Comparison of ENCODE assay signal across 8 mouse cellular contexts in genomic region chr11:20632619-20632965, GRCm38 (mm10).
DNase-seq lines count a peak whose midpoint lies in the region; ATAC-seq lines count a peak whose summit lies in the region.

No protein-coding gene starts in this region.

- DNase-seq in adrenal gland, adult 2 months, result peak; percentile 72
- DNase-seq in hindbrain, embryonic 10.5 days (ENCODE audit: low spot score), result no peak
- peak; percentile 74 for DNase-seq in thymus, postnatal 25 days
- no peak for DNase-seq in left cerebral cortex, adult 9 months (ENCODE audit: low spot score in 2 of 2)

- peaks cover 47% of the 10 kb centered on the region for H3K4me1 ChIP-seq in hindbrain, embryonic 10.5 days (replicated peaks)
- H3K4me1 ChIP-seq in limb, embryonic 13.5 days, result peaks cover 42% of the 10 kb centered on the region
- H3K4me1 ChIP-seq in midbrain, embryonic 12.5 days, result peaks cover 36% of the 10 kb centered on the region

- peak overlapping the region; percentile 83 for H3K9ac ChIP-seq in limb, embryonic 13.5 days
- H3K9ac ChIP-seq in midbrain, embryonic 12.5 days (replicated peaks), result peak overlapping the region; percentile 87

- no peaks in the 10 kb centered on the region for H3K27me3 ChIP-seq in hindbrain, embryonic 10.5 days (ENCODE audit: insufficient read depth, poor library complexity, severe bottlenecking)
- no peaks in the 10 kb centered on the region for H3K27me3 ChIP-seq in limb, embryonic 13.5 days
- H3K27me3 ChIP-seq in midbrain, embryonic 12.5 days, result no peaks in the 10 kb centered on the region

- H3K9me3 ChIP-seq in hindbrain, embryonic 10.5 days, result no peaks in the 10 kb centered on the region
- H3K9me3 ChIP-seq in limb, embryonic 13.5 days, result no peaks in the 10 kb centered on the region
- no peaks in the 10 kb centered on the region for H3K9me3 ChIP-seq in midbrain, embryonic 12.5 days

- peak; percentile 38 for ATAC-seq in CD4-positive, CD25-positive, alpha-beta regulatory T cell, adult 4 months
- peak; percentile 53 for ATAC-seq in erythroid progenitor cell, adult 5-6 weeks (replicated peaks; ENCODE audit: low FRiP score, poor library complexity, severe bottlenecking)
- ATAC-seq in limb, embryonic 13.5 days (ENCODE audit: low FRiP score, low read depth), result no peak
- ATAC-seq in midbrain, embryonic 12.5 days (ENCODE audit: low FRiP score, low read depth), result no peak

- H3K4me2 ChIP-seq in limb, embryonic 13.5 days (replicated peaks), result peak overlapping the region; percentile 82
- peak overlapping the region; percentile 73 for H3K4me2 ChIP-seq in midbrain, embryonic 12.5 days (replicated peaks)

- under 1% methylated on average over 13 of the region's 13 CpGs for WGBS in hindbrain, embryonic 10.5 days
- under 1% methylated on average over 13 of the region's 13 CpGs for whole genome bisulfite sequencing in limb, embryonic 13.5 days
- WGBS in midbrain, embryonic 12.5 days, result under 1% methylated on average over 13 of the region's 13 CpGs

- H3K27ac ChIP-seq in hindbrain, embryonic 10.5 days, result peak overlapping the region; percentile 95
- peak overlapping the region; percentile 97 for H3K27ac ChIP-seq in limb, embryonic 13.5 days
- peak overlapping the region; percentile 97 for H3K27ac ChIP-seq in midbrain, embryonic 12.5 days (replicated peaks)

- peak overlapping the region; percentile 89 for H3K4me3 ChIP-seq in hindbrain, embryonic 10.5 days
- H3K4me3 ChIP-seq in limb, embryonic 13.5 days, result peak overlapping the region; percentile 73
- peak overlapping the region; percentile 88 for H3K4me3 ChIP-seq in midbrain, embryonic 12.5 days

- H3K36me3 ChIP-seq in hindbrain, embryonic 10.5 days, result no peaks in the 10 kb centered on the region
- no peaks in the 10 kb centered on the region for H3K36me3 ChIP-seq in limb, embryonic 13.5 days
- no peaks in the 10 kb centered on the region for H3K36me3 ChIP-seq in midbrain, embryonic 12.5 days

Comparison
In these comparisons a context has a peak if more than half of its experiments do, and no peak if none do; other contexts are left out.
1. ATAC-seq: peak in CD4-positive, CD25-positive, alpha-beta regulatory T cell, adult 4 months (single experiment) and erythroid progenitor cell, adult 5-6 weeks (single experiment); none in limb, embryonic 13.5 days (single experiment) and midbrain, embryonic 12.5 days (single experiment).
2. DNase-seq: peak in adrenal gland, adult 2 months (single experiment) and thymus, postnatal 25 days (single experiment); none in hindbrain, embryonic 10.5 days (single experiment) and left cerebral cortex, adult 9 months (0 of 2).
3. Peak in every context shown above with its lines, with median percentiles within 50 percentile points of each other: H3K27ac ChIP-seq and H3K4me3 ChIP-seq.